Mouse (Mus musculus): ENCODE data around the gene Kyat1. TPM values are rescaled to one million over a fixed set of nuclear protein-coding genes. Genes with fewer than 3 reads are reported as not detected.

The Kyat1 gene
- total RNA-seq (2012; rRNA removed) = 5.2 and 7.7 TPM in 2 replicates

DNA sequence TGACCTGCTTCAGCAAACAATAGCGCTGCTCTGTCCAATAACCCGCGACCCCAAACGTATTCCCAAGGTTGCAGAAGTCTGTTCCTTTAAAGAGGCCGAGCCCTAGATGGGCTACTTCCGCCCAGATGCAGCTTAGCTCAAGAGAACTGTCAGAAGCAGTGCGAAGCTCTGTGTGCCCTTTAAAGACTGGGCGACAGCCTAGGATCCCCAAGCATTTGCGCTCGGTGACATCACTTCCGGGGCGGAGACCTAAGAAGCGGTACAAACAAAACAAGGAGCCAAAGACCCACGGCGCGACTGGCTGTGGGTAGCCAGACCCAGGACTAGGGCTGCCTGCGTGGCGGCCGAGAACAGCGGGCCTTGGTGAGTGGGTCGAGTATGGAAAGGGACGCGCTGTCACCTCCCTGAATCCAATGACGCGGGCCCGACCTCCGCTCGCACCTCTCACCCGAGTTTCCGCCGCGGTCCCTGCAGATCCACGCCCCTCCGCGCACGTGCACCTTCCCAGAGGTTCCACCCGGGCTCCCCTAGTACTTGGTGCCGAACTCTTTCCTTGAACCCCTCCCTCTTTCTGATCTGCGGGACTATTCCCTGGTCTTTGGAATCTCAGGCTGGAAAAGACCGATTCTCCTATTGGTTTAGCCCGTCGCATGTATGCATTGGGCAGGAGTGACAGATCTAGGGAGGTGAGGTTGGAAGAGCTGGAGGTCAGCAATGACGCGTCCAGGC is at the start of gene Kyat1:
TSS of gene Kyat1 (minus strand) at position 219 of the 729 bp plus-strand sequence.
- in situ Hi-C loops (cut with MboI; ENCODE audit: low sequenced_read_pairs in 2 of 2, unreplicated experiment in 2 of 2) = no loop called here
- DNase-seq (ENCODE audit: low read depth, low spot score) = peak; percentile 89
- Histone ChIP-seq H3K4me3 (ENCODE audit: insufficient read depth in 1 of 2, low read depth in 1 of 2, low read length in 2 of 2, poor library complexity in 1 of 2, severe bottlenecking in 1 of 2) (peak within 1 kb of the TSS; percentile 80 to 96), H3K27ac (ENCODE audit: insufficient read depth, low read depth, low read length, poor library complexity, severe bottlenecking) (no peak within 1 kb of the TSS), H3K36me3 (ENCODE audit: control insufficient read depth, insufficient read depth, low read length, poor library complexity, severe bottlenecking) (no peaks in the 10 kb centered on the region), H3K9me3 (ENCODE audit: control insufficient read depth, insufficient read depth, low read depth, low read length) (no peaks in the 10 kb centered on the region), H3K4me1 (ENCODE audit: control insufficient read depth in 2 of 2, insufficient read depth in 2 of 2, low read length in 2 of 2, poor library complexity in 1 of 2) (peaks cover 4 to 10% of the 10 kb centered on the region in 2 experiments; a peak in 2 of 4 replicates), H3K9ac (ENCODE audit: insufficient read depth, low read depth, low read length, poor library complexity, severe bottlenecking) (peak within 1 kb of the TSS; percentile 78)
- TF ChIP-seq ZNF384 (IDR thresholded peaks at IDR 0.05; ENCODE audit: low read depth, low read length) (no peak), HCFC1 (IDR thresholded peaks at IDR 0.05; ENCODE audit: borderline replicate concordance, insufficient read depth, low read length) (peak; percentile 9; the same call in 1 of the 2 replicates), CHD2 (IDR thresholded peaks at IDR 0.05; ENCODE audit: low read depth, low read length) (no peak)

DNA sequence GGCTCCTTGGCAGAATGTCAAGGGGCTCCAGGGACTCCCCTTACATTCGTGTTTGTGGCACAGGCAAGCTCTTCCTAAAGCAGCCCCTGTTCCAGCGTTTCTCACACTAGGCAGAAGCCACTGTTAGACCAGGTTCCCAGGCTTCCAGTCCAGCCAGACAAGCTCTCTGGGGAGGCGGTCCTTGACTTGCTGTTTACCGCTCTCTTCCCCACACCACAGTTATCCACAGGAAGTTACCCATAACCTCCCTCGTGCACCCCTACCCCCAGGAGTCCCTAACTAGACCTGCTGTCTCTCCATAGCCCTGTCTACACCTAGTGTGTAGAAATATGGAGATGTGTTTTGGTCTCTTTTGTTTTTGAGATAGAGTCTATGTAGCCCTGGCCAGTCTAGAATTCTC is 48.2 kb upstream of the Kyat1 start:
- DNase-seq (ENCODE audit: low read depth, low spot score) = no peak
- Histone ChIP-seq H3K4me3 (ENCODE audit: insufficient read depth in 1 of 2, low read depth in 1 of 2, low read length in 2 of 2, poor library complexity in 1 of 2, severe bottlenecking in 1 of 2) (no peak overlapping the region), H3K4me1 (ENCODE audit: control insufficient read depth in 2 of 2, insufficient read depth in 2 of 2, low read length in 2 of 2, poor library complexity in 1 of 2) (peaks cover 4 to 24% of the 10 kb centered on the region in 2 experiments), H3K27ac (ENCODE audit: insufficient read depth, low read depth, low read length, poor library complexity, severe bottlenecking) (no peak overlapping the region), H3K9ac (ENCODE audit: insufficient read depth, low read depth, low read length, poor library complexity, severe bottlenecking) (no peak overlapping the region), H3K36me3 (ENCODE audit: control insufficient read depth, insufficient read depth, low read length, poor library complexity, severe bottlenecking) (peaks cover 33% of the 10 kb centered on the region), H3K9me3 (ENCODE audit: control insufficient read depth, insufficient read depth, low read depth, low read length) (no peaks in the 10 kb centered on the region)
- TF ChIP-seq ZC3H11A (IDR thresholded peaks at IDR 0.05; ENCODE audit: borderline replicate concordance, low read depth, low read length) = no peak
- no peak for TF ChIP-seq CHD2 (IDR thresholded peaks at IDR 0.05; ENCODE audit: low read depth, low read length)
- TF ChIP-seq MAFK (IDR thresholded peaks at IDR 0.05; ENCODE audit: insufficient read depth, low read depth, low read length) = no peak
- TF ChIP-seq HCFC1 (IDR thresholded peaks at IDR 0.05; ENCODE audit: borderline replicate concordance, insufficient read depth, low read length) = no peak
- TF ChIP-seq ZNF384 (IDR thresholded peaks at IDR 0.05; ENCODE audit: low read depth, low read length) = no peak
- in situ Hi-C loops (cut with MboI; ENCODE audit: low sequenced_read_pairs in 2 of 2, unreplicated experiment in 2 of 2) = no loop called here

DNA sequence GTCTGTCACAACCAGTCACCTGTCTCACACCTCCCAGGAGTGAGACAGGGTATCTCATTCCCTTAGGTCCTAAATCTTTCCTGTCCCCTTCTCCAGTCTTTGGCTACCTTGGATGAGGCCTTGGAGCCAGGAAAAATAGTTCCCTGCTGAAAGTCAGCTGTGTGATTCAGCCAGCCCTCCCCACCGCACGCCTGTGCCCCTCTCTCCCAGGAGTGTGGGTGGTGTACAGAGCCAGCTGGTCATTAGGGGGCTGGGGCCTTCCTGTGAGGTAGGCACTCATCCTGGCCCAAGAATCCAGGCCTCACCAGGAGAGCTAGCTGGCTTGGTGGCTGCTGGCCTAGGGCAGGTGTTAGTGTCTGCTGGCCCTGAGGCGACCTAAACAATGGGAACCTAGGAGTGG is 46.9 kb upstream of the Kyat1 start:
- no peak overlapping the region for H3K4me3 ChIP-seq (ENCODE audit: insufficient read depth in 1 of 2, low read depth in 1 of 2, low read length in 2 of 2, poor library complexity in 1 of 2, severe bottlenecking in 1 of 2)
- peaks cover 4 to 21% of the 10 kb centered on the region in 2 experiments for H3K4me1 ChIP-seq (ENCODE audit: control insufficient read depth in 2 of 2, insufficient read depth in 2 of 2, low read length in 2 of 2, poor library complexity in 1 of 2)
- TF ChIP-seq ZC3H11A (IDR thresholded peaks at IDR 0.05; ENCODE audit: borderline replicate concordance, low read depth, low read length) (no peak), MAFK (IDR thresholded peaks at IDR 0.05; ENCODE audit: insufficient read depth, low read depth, low read length) (no peak), HCFC1 (IDR thresholded peaks at IDR 0.05; ENCODE audit: borderline replicate concordance, insufficient read depth, low read length) (no peak), ZNF384 (IDR thresholded peaks at IDR 0.05; ENCODE audit: low read depth, low read length) (no peak), CHD2 (IDR thresholded peaks at IDR 0.05; ENCODE audit: low read depth, low read length) (no peak)
- in situ Hi-C loops (cut with MboI; ENCODE audit: low sequenced_read_pairs in 2 of 2, unreplicated experiment in 2 of 2) = no loop called here
- H3K27ac ChIP-seq (ENCODE audit: insufficient read depth, low read depth, low read length, poor library complexity, severe bottlenecking) = no peak overlapping the region
- no peaks in the 10 kb centered on the region for H3K9me3 ChIP-seq (ENCODE audit: control insufficient read depth, insufficient read depth, low read depth, low read length)
- no peak overlapping the region for H3K9ac ChIP-seq (ENCODE audit: insufficient read depth, low read depth, low read length, poor library complexity, severe bottlenecking)
- peaks cover 33% of the 10 kb centered on the region for H3K36me3 ChIP-seq (ENCODE audit: control insufficient read depth, insufficient read depth, low read length, poor library complexity, severe bottlenecking)
- DNase-seq (ENCODE audit: low read depth, low spot score) = no peak

DNA sequence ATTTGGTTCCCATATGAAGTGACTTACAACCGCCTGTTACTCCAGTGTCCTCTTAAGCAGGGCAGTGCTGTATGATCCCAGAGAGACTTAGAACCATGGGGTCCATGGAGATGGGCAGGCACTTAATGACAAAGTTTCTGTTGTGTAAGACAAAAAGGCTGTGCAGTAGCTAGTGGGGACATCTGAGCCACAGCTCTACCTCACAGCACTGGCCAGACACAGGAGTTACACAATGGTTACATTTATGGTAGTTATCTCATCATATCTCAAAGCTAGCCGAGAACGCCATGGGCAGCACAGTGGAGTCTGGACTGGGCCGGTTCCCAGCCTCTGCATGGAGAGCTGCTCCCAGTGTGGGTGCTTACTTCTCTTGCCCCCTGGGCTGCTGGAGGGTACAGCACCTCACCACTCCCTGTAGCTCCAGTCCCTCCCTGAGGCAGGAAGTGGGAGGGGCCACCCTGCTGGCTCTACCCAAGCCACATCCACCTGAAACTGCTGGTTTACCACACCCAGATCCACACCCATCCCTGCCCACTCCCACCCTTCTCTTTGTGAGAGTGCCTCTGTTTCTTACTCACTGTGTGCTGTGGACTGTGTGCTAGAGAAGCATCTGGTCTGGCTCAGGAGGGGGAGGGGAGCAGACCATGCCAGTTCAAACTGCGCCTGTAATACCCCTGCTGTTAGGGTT is 45.9 kb upstream of the Kyat1 start:
- H3K4me1 ChIP-seq (ENCODE audit: control insufficient read depth in 2 of 2, insufficient read depth in 2 of 2, low read length in 2 of 2, poor library complexity in 1 of 2) = peaks cover 4 to 21% of the 10 kb centered on the region in 2 experiments
- H3K4me3 ChIP-seq (ENCODE audit: insufficient read depth in 1 of 2, low read depth in 1 of 2, low read length in 2 of 2, poor library complexity in 1 of 2, severe bottlenecking in 1 of 2) = no peak overlapping the region
- peak overlapping the region; percentile 11 for H3K27ac ChIP-seq (ENCODE audit: insufficient read depth, low read depth, low read length, poor library complexity, severe bottlenecking)
- H3K9ac ChIP-seq (ENCODE audit: insufficient read depth, low read depth, low read length, poor library complexity, severe bottlenecking) = no peak overlapping the region
- H3K9me3 ChIP-seq (ENCODE audit: control insufficient read depth, insufficient read depth, low read depth, low read length) = no peaks in the 10 kb centered on the region
- peaks cover 23% of the 10 kb centered on the region for H3K36me3 ChIP-seq (ENCODE audit: control insufficient read depth, insufficient read depth, low read length, poor library complexity, severe bottlenecking)
- no peak for TF ChIP-seq ZC3H11A (IDR thresholded peaks at IDR 0.05; ENCODE audit: borderline replicate concordance, low read depth, low read length)
- TF ChIP-seq HCFC1 (IDR thresholded peaks at IDR 0.05; ENCODE audit: borderline replicate concordance, insufficient read depth, low read length) = no peak
- TF ChIP-seq MAFK (IDR thresholded peaks at IDR 0.05; ENCODE audit: insufficient read depth, low read depth, low read length) = no peak
- no peak for TF ChIP-seq ZNF384 (IDR thresholded peaks at IDR 0.05; ENCODE audit: low read depth, low read length)
- TF ChIP-seq CHD2 (IDR thresholded peaks at IDR 0.05; ENCODE audit: low read depth, low read length) = no peak
- in situ Hi-C loops (cut with MboI; ENCODE audit: low sequenced_read_pairs in 2 of 2, unreplicated experiment in 2 of 2) = no loop called here
- DNase-seq (ENCODE audit: low read depth, low spot score) = peak; percentile 56
